Mouse (Mus musculus) heart, adult 2 months (tissue): ENCODE data around the gene Prss2. TPM values are rescaled to one million over a fixed set of nuclear protein-coding genes. Genes with fewer than 3 reads are reported as not detected.
"Not testable (repeated sequence)": the region's sequence is repeated elsewhere in the genome, so short reads cannot be mapped to it uniquely, and the experiment has no call there.

Experiments used
- DNase-seq, 2 experiments: peaks; one replicate each; pipeline ENCODE4 v3.0.0; 2021
- H3K27ac ChIP-seq: fragments of 200-600 bp; 2 replicates; pipeline ENCODE4 v1.8.1; 2022
- H3K27me3 ChIP-seq: fragments of 200-500 bp; 2 replicates; pipeline ENCODE4 v1.6.1; 2012; ENCODE audit warnings: mild to moderate bottlenecking, low read length, inconsistent platforms, mixed read lengths; ENCODE audit not compliant: control insufficient read depth, insufficient read depth
- H3K36me3 ChIP-seq: fragments of 200-500 bp; 2 replicates; pipeline ENCODE4 v1.6.1; 2012; ENCODE audit warnings: low read length, inconsistent platforms; ENCODE audit not compliant: control insufficient read depth, insufficient read depth
- H3K4me1 ChIP-seq: fragments of 200-500 bp; 2 replicates; pipeline ENCODE4 v1.6.1; 2011; ENCODE audit warnings: low read length; ENCODE audit not compliant: control insufficient read depth, insufficient read depth
- H3K4me3 ChIP-seq: fragments of 200-600 bp; 2 replicates; pipeline ENCODE4 v1.8.1; 2022
- H3K79me2 ChIP-seq: fragments of 200-500 bp; replicated peaks from 2 replicates; pipeline ENCODE4 v1.6.1; 2012; ENCODE audit warnings: mild to moderate bottlenecking, inconsistent platforms, low read length, moderate library complexity, mixed read lengths; ENCODE audit not compliant: control insufficient read depth, insufficient read depth
- H3K9ac ChIP-seq: fragments of 200-500 bp; 2 replicates; pipeline ENCODE4 v1.6.1; 2012; ENCODE audit warnings: low read depth, mild to moderate bottlenecking, control low read depth, inconsistent platforms, low read length, mixed read lengths
- CTCF ChIP-seq: fragments of 200-600 bp; IDR thresholded peaks from 2 replicates; pipeline ENCODE4 v1.8.1; 2022; ENCODE audit warnings: antibody characterized with exemption, mild to moderate bottlenecking, moderate library complexity
- EP300 ChIP-seq: fragments of 200-500 bp; IDR thresholded peaks from 2 replicates; pipeline ENCODE4 v1.6.1; 2011; ENCODE audit warnings: low read depth, low read length, control low read depth; ENCODE audit not compliant: insufficient read depth
- POLR2A ChIP-seq: fragments of 200-500 bp; IDR thresholded peaks from 2 replicates; pipeline ENCODE4 v1.6.1; 2011; ENCODE audit warnings: mild to moderate bottlenecking, low read depth, low read length, control low read depth; ENCODE audit not compliant: insufficient read depth
- WGBS: fragments of 180-500 bp; shearing (Covaris S2); methylation state at CpG from one replicate; pipeline ENCODE4 v1.1.7; 2018; 5-methylcytosine and 5-hydroxymethylcytosine counted together
- intact Hi-C: fragments of 180-260 bp; cut with DNase I; formaldehyde crosslinking; loops from one replicate; pipeline ENCODE4 v1.15.1; 2025
- polyA plus RNA-seq: library from polyadenylated mRNA; depleted of rRNA; stranded (reverse); fragments of >200 nt; gene quantifications from 2 replicates; pipeline ENCODE4 v1.2.3, GENCODE M21; 2012
- total RNA-seq, 2 experiments: library from RNA; stranded (reverse); gene quantifications; 2 replicates each; pipeline ENCODE4 v1.2.3; 2021

Prss2 gene
- total and polyA plus RNA-seq, 3 experiments: not detected

DNA sequence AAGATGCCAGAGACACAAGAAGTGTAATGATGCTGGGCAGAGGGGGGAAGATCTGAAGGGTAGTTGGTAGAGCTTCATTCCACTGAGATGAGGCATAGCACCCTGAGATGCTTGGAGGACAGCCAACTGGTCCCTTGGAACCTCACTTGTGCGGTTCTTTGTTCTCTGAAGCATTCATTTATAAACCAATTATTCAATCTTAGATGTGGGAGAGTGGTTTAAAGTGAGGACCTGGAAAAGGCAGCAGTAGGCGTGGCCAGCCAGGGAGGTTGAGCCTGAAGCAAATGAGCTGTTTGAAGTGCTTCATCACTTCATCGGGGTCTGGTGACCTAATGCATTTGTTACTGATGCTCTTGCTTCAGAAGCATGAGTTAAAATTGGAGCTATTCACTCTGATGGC, 37.7 kb downstream of the Prss2 start:
- TF ChIP-seq CTCF (no peak), EP300 (no peak), POLR2A (no peak)
- WGBS: 56% methylated on average over 3 of the region's 3 CpGs
- no peak overlapping the region for H3K9ac ChIP-seq
- no peaks in the 10 kb centered on the region for H3K79me2 ChIP-seq
- no peaks in the 10 kb centered on the region for H3K4me1 ChIP-seq
- H3K4me3 ChIP-seq: no peak overlapping the region
- H3K27me3 ChIP-seq: no peaks in the 10 kb centered on the region
- H3K27ac ChIP-seq: no peak overlapping the region
- intact Hi-C loops: no loop called here
- no peaks in the 10 kb centered on the region for H3K36me3 ChIP-seq
- no peak for DNase-seq

- Histone ChIP-seq H3K36me3 (no peaks in the 10 kb centered on the region), H3K79me2 (no peaks in the 10 kb centered on the region), H3K4me3 (no peak overlapping the region), H3K27ac (no peak overlapping the region), H3K4me1 (no peaks in the 10 kb centered on the region), H3K9ac (no peak overlapping the region), H3K27me3 (no peaks in the 10 kb centered on the region)
- TF ChIP-seq CTCF (no peak), POLR2A (no peak), EP300 (no peak)
- 72% methylated on average over 2 of the region's 2 CpGs for WGBS
- no peak for DNase-seq
- intact Hi-C loops: no loop called here
Observed at GRCm38 (mm10) chr6:41560273-41560672, 38.7 kb downstream of the Prss2 start.

DNA sequence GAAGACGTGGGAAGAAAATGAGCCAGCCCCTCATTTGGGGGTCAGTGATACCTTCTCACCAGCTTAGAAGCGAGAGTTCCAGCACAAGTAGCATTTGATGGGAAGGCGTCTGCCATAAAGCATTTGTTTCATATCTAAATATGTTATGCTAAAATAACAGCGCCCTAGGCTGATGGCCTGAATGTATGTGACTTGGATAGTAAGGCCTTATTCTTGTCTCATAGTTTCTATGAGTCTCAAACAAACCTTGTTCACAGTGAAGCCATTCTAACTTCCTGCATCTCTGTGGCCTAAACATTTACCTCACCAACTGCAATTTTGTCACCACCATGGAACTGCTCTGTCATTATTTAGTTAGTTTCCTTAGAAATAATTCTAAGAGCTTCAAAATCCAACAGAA, 41.0 kb downstream of the Prss2 start:
- WGBS: 87% methylated on average over 4 of the region's 4 CpGs
- H3K27me3 ChIP-seq: no peaks in the 10 kb centered on the region
- H3K4me3 ChIP-seq: no peak overlapping the region
- no peaks in the 10 kb centered on the region for H3K36me3 ChIP-seq
- H3K79me2 ChIP-seq: no peaks in the 10 kb centered on the region
- DNase-seq: no peak
- intact Hi-C loops: no loop called here
- H3K27ac ChIP-seq: no peak overlapping the region
- no peak overlapping the region for H3K9ac ChIP-seq
- no peaks in the 10 kb centered on the region for H3K4me1 ChIP-seq
- TF ChIP-seq CTCF: no peak
- no peak for TF ChIP-seq EP300
- TF ChIP-seq POLR2A: no peak

DNA sequence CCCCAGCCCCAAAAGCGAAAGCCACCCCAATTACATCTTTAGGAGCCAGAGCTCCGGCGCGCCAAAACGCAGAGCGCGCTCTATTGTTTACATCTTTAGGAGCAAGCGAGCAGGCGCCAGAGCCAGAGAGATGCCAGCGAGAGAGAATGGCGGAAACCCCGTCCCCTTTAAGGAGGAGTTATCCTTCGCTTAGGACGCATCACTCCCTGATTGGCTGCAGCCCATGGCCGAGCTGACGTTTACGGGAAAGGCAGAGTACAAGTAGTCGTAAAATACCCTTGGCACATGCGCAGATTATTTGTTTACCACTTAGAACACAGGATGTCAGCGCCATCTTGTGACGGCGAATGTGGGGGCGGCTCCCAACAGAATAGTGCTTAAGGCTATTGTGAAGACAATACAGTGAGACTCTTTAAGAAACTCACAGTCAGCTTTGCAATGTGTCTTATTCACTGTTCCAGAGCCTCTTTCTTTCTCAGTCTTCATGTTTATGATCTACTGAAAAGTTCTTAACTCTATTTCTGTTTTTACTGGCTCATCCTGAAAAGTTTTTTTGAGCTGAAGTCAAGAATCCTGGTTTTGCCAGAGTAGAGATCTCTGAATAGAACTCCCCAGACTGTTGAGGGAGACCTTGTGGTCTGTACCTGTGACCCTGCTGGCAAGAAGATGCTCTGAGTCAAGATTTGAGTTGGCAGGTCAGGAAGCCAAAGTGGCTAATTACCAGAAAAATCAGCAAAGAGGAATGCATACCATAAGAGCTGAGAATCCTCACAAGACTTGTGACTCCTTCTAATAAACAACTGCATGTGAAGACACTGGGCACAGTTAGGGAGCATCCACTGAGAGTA, 41.7 kb downstream of the Prss2 start:
- H3K9ac ChIP-seq, H3K36me3 ChIP-seq, H3K79me2 ChIP-seq, H3K27me3 ChIP-seq, H3K4me1 ChIP-seq, intact Hi-C loops, H3K27ac ChIP-seq, H3K4me3 ChIP-seq, DNase-seq: not testable (repeated sequence)
- 21% methylated on average over 5 of the region's 23 CpGs for WGBS

DNA sequence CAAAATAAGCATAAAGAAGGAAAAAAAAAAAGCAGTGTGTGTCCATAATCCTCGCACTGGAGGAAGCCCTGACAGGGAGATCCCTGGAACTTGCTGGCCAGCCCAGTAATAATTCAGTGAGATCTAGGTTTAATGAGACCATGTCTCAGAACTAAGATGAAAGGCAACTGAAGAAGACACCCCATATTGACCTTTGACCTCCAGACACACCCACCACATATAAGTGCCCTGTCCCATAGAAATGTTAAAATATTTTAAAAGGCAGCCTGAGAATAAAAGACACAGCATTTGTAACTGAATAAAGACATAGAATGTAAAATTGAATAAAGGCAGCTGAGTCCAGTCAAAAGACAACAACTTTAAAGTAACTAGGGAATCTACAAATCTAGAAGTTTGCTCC, 43.7 kb downstream of the Prss2 start:
- TF ChIP-seq EP300 (no peak), POLR2A (no peak), CTCF (no peak)
- Histone ChIP-seq H3K27me3 (no peaks in the 10 kb centered on the region), H3K4me3 (no peak overlapping the region), H3K36me3 (no peaks in the 10 kb centered on the region), H3K4me1 (no peaks in the 10 kb centered on the region), H3K27ac (no peak overlapping the region), H3K79me2 (no peaks in the 10 kb centered on the region), H3K9ac (no peak overlapping the region)
- DNase-seq: no peak
- 83% methylated on average over 1 of the region's 1 CpGs for WGBS
- intact Hi-C loops: no loop called here

DNA sequence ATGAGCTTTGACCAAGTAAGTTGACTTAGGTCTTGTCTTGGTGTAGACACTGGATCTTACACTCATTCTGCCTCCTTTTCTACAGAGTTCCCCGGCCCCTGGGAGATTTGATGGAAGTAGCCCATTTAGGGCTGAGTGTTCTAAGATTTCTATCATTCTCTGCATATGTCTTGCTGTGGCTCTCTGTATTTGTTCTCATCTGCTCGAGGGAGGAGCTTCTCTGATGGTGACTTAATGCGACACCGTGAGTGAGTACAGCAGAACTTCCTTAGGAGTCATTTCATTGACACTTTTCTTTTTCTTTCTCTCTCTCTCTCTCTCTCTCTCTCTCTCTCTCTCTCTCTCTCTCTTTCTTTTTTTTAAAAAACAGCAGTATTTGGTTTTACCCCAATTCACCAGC, 45.4 kb downstream of the Prss2 start:
- Histone ChIP-seq H3K27ac (no peak overlapping the region), H3K36me3 (no peaks in the 10 kb centered on the region), H3K9ac (no peak overlapping the region), H3K79me2 (no peaks in the 10 kb centered on the region), H3K4me1 (no peaks in the 10 kb centered on the region), H3K27me3 (no peaks in the 10 kb centered on the region), H3K4me3 (no peak overlapping the region)
- 78% methylated on average over 4 of the region's 4 CpGs for WGBS
- no peak for DNase-seq
- TF ChIP-seq POLR2A: no peak
- TF ChIP-seq EP300: no peak
- no peak for TF ChIP-seq CTCF
- intact Hi-C loops: no loop called here
